Mouse (Mus musculus) embryo, embryonic 11 days (tissue): ENCODE measurements around the gene Gstt3.
"Not testable (repeated sequence)": the region's sequence is repeated elsewhere in the genome, so short reads cannot be mapped to it uniquely, and the experiment has no call there.

ENCODE experiments used
- DNase-seq: peaks from one replicate; pipeline ENCODE4 v3.0.0-alpha.2; 2015

Gene Gstt3

DNA sequence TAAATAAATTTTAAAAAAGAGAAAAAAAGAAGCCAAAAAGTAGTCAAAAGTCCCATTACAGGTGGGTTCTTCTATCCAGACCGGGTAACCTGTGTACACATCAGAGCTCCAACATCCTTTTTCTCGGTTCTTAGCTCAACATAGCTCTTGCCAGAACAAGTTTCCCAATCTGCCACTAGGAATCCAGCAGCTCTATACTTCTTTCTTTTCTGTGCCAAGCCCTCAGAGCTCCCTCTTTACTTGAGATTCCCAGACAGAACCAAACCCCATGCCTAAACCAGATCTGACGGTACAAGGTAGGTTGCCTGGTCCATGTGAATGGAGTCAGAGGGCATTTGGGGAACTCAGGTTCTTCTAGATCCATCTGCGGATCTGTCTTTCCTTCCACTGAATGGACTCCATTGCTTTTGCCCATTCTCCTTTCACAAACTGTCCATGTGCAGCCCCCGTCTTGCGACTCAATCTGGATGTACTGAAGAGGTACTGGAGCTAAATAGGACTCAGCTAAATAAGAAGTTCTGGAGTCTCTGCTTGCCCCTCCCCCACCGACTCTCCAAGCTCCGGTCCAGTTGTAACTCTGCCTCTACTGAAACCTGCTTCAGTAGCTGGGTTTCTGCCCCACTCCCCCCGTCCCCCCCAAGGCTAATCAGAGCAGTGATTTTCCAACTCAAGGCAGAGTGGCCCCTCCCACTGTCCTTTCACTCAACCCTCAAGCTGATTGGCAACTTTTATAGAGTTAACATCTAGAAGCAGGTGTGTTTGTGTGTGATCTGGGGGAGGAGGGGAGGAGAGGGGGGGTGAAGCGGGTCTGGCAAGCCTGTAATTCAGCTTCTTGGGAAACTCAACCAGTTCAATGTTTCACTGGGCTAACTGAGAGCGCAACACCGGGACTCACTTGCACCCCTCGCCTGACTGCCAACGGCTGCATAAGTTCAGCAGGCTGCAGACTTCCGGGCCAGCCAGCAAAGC lies 1.7 kb downstream of the Gstt3 start:
- DNase-seq, result no peak

DNA sequence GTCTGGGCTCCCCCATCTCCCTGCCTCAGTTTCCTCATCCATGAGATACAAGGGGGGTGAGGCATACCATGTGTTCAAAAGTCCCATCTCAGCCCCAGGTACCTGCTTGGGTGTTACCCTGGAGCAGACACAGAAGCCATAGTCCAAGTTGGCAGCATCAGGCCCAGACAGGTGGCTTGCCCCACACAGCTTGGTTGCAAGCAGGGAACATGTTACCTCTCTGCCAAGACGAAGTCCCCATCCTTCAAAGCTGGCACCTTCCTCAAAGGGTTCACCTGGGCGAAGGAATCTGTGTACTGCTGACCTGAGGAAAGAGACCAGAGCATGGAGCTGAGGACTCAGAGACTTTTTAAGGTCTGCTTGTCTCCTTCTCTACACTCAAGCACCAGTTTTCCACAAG lies 3.3 kb downstream of the Gstt3 start:
- no peak for DNase-seq

DNA sequence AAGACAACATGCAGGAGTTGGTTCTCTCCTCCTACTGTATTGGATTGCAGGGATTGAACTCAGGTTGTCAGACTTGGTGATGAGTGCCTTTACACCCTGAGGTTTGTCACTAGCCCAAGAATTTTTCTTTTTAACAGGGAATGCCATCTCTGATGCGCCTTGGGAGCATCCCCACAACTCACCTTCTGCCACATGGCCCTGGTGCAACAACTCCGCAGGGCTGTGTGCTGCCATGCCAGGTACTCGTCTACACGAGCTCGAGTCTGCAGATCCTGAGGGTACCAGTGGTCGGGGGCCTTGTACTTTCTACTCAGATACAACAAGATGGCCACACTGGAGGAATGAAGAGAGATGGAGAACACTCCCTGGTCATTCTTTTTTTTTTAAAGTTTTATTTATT lies 4.7 kb downstream of the Gstt3 start:
- no peak for DNase-seq

- no peak for DNase-seq
These were observed 6.6 kb downstream of the Gstt3 start for GRCm38 (mm10) chr10:75774587-75774986.

DNA sequence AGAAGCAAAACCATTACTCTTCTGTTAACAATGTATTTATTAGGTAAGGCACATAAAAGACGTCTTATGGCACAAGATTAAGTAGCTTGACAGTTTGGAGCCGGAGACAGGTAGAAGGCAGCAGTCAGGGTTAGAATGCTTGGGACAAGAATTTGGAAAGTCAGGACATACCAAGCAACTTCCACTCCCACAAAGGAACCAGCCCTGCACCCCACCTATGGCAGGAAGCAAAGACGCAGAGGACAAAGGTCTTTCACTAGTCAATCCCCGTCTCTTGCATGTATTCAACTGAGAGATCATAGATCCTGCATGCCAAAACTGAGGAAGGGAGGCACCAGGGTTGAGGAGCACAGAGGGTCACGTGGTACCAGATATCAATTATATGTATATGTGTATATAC lies 7.1 kb downstream of the Gstt3 start:
- DNase-seq, result no peak

- DNase-seq, result peak; percentile 94
These were observed 8.2 kb downstream of the Gstt3 start, which contains the start of gene Ddt for GRCm38 (mm10) chr10:75772795-75773664. Gene Ddt (minus strand): TSS chr10:75773414.

- not testable (repeated sequence) for DNase-seq
These were observed 13.5 kb downstream of the Gstt3 start for GRCm38 (mm10) chr10:75767756-75768155.

DNA sequence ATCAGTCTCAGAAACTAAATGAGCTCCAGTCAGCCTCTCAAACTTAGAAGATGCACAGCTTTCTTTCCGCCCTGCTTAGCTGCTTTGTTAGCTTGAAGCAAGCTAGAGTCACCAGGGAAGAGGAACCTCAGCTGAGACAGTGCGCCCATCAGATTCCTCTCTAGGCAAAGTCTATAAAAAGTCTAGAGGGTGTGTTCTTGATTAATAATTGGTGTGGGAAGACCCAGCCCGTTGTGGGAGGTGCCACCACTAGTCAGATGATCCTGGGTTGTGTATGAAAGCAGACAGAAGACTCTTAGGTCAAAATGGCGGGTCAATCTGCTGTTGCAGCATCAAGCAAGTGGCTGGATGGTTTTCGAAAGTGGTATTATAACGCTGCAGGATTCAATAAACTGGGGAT lies 14.4 kb downstream of the Gstt3 start:
- DNase-seq, result no peak

GRCm38 (mm10) chr10:75764519-75765473 lies 16.4 kb downstream of the Gstt3 start:
- peak; percentile 85 for DNase-seq

DNA sequence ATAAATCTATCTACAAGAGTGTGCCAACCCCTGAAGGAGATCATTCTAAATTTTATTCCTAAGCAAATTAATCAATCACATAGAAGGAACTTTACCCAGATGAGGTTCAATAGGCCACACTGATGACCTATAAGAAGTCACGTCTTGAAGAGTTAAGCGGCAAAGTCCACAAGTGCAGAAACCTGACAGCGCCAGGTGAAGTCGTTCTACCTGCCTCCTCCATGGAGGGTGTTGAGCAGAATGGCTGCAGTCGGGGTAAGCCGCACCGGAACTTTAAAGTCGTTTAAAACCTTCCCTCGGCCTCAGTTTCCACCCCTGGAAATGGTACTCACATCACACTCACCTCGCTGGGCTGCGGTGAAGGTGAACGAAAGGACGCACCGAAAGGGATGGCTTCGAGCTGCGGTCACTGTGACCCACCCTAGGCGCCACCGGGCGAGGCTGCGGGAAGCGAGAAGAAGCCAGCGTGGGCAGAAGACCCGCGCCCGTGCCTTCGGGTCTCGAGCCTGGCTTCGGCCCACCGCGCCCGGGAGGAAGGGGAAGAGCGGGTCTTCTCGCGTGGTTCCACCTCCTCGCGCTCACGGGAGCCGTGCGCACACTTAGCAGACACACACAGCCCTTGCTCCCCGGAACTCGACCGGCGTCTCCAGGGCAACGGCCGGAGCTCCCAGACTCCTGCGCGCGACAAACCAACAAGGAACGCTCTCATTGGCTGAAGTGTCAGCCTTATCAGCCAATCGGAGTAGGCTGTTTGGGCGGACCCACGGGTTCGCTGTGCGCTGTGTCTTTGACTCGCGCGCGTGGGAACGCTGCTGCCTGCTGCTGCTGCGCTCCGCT lies 17.3 kb downstream of the Gstt3 start, which contains the start of gene Cabin1:
Cabin1 (minus strand) TSS at position 660 of the 837 bp plus-strand sequence.
- DNase-seq, result peak; percentile 98

GRCm38 (mm10) chr10:75762413-75762812 lies 18.8 kb downstream of the Gstt3 start:
- DNase-seq, result no peak

DNA sequence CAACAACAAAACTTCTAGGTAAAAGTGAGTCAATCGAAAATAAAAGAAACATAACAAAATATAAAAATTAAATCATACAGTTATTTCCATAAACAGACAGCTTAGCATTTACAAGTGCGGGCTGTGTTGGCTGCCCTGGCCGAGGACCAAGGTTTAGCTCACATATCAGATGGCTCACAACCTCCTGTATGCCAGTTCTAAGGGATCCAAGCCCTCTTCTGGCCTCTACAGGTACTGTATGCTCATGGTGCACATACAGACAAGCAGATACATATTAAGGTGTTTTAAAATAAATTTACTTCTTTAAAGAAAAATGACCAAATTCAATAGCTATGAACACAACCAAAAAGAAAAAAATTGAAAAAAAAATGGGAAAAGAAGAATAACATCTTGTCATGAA lies 20.9 kb downstream of the Gstt3 start:
- DNase-seq, result no peak

GRCm38 (mm10) chr10:75756719-75757118 lies 24.5 kb downstream of the Gstt3 start:
- no peak for DNase-seq

- peak; percentile 85 for DNase-seq
These were observed 37.2 kb downstream of the Gstt3 start for GRCm38 (mm10) chr10:75744017-75744416.

DNA sequence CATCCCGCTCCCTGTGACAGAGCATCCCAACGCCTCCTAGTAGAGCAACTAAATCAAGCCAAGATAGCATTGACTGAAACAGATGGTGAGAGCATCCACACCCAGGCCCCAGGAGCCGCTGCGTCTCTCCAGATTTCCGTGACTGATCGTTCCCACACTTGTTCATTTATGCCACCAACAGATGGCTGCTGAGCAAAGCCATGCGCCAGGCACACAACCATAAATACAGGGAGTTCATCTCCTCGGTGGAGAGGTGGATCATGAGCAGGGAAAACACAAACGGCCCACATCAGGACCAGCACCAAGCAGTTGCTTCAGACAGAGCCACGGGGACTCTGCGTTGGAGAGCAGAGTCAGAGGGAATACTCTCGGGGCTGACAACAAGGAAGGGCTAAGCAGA lies 37.8 kb downstream of the Gstt3 start:
- DNase-seq, result no peak

DNA sequence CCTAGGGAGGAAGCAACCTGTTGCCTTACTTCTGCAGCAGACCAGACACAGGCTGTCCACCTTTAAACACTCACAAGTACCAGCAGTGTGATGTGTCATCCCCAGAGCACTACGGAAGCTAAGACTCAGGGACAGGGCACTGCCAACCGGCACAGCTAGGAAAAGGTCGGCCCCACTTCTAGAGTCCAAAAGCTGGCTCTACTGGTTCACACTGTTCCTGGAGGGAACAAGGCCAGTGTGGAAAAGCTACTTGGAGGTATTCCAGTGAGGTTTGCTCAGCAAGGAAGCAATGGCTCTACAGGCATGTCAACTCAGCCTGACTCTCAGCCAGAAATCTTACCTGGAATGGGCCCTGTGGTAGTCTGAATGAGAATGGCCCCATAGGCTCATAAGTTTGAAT lies 40.3 kb downstream of the Gstt3 start:
- no peak for DNase-seq

GRCm38 (mm10) chr10:75725449-75725848 lies 55.8 kb downstream of the Gstt3 start:
- DNase-seq, result no peak
